Mouse (Mus musculus) heart, postnatal 0 days (tissue): ENCODE data around the gene Kmt2a. TPM values are rescaled to one million over a fixed set of nuclear protein-coding genes. Genes with fewer than 3 reads are reported as not detected.

Experiments used
- ATAC-seq: fragments of 200-750 bp; cut with Nextera tagmentation; 2 replicates; pipeline ENCODE4 v1.8.0; 2017; ENCODE audit warnings: low read depth, moderate number of reproducible peaks, moderate library complexity; ENCODE audit not compliant: insufficient read depth
- DNase-seq: peaks from one replicate; pipeline ENCODE4 v3.0.0-alpha.2; 2016; ENCODE audit warnings: low spot score
- H3K27ac ChIP-seq: fragments of 300-500 bp; sonication (generic); 2 replicates; pipeline ENCODE4 v1.5.1; 2014; ENCODE audit warnings: low read depth, mild to moderate bottlenecking
- H3K27me3 ChIP-seq: fragments of 300-500 bp; sonication (generic); 2 replicates; pipeline ENCODE4 v1.6.1; 2014; ENCODE audit warnings: low read length, mixed read lengths; ENCODE audit not compliant: control insufficient read depth, insufficient read depth
- H3K36me3 ChIP-seq: fragments of 300-500 bp; sonication (generic); replicated peaks from 2 replicates; pipeline ENCODE4 v1.6.1; 2014; ENCODE audit warnings: low read length, mixed read lengths; ENCODE audit not compliant: control insufficient read depth, insufficient read depth
- H3K4me1 ChIP-seq: fragments of 300-500 bp; sonication (generic); 2 replicates; pipeline ENCODE4 v1.6.1; 2014; ENCODE audit warnings: antibody characterized with exemption; ENCODE audit not compliant: control insufficient read depth, insufficient read depth
- H3K4me2 ChIP-seq: fragments of 300-500 bp; sonication (generic); 2 replicates; pipeline ENCODE4 v1.6.1; 2014; ENCODE audit warnings: low read depth, mild to moderate bottlenecking, low read length, moderate library complexity
- H3K4me3 ChIP-seq: fragments of 300-500 bp; sonication (generic); 2 replicates; pipeline ENCODE4 v1.5.1; 2014; ENCODE audit warnings: low read depth, low read length
- H3K9ac ChIP-seq: fragments of 300-500 bp; sonication (generic); replicated peaks from 2 replicates; pipeline ENCODE4 v1.6.1; 2014; ENCODE audit warnings: low read depth, low read length, mixed read lengths
- H3K9me3 ChIP-seq: fragments of 300-500 bp; sonication (generic); replicated peaks from 2 replicates; pipeline ENCODE4 v1.6.1; 2016; ENCODE audit warnings: low read length; ENCODE audit not compliant: control insufficient read depth
- CTCF ChIP-seq: IDR thresholded peaks from 2 replicates; pipeline ENCODE4 v1.5.1; 2016; ENCODE audit warnings: antibody characterized with exemption, control low read depth, low read depth
- EP300 ChIP-seq: IDR thresholded peaks from 2 replicates; pipeline ENCODE4 v1.6.1; 2016; ENCODE audit warnings: antibody characterized with exemption, low read depth
- WGBS: fragments of 180-500 bp; shearing (Covaris S2); extraction: QIAGEN DNeasy Blood & Tissue Kit; methylation state at CpG from one replicate; pipeline ENCODE4 v1.1.7; 2014; 5-methylcytosine and 5-hydroxymethylcytosine counted together
- polyA plus RNA-seq: library from polyadenylated mRNA; unstranded; fragments of >200 nt; fragmentation: Nextera tagmentation; extraction: Ambion mirVana; gene quantifications from 2 replicates; pipeline ENCODE4 v1.2.1, GENCODE M21; 2015
- total RNA-seq: library from RNA; depleted of rRNA; stranded (reverse); fragments of >200 nt; gene quantifications from 2 replicates; pipeline ENCODE4 v1.2.3, GENCODE M21; 2014; ENCODE audit warnings: low replicate concordance

The Kmt2a gene
- total and polyA plus RNA-seq, 2 experiments from 2014 or later: 4.2 to 7.8 TPM

DNA sequence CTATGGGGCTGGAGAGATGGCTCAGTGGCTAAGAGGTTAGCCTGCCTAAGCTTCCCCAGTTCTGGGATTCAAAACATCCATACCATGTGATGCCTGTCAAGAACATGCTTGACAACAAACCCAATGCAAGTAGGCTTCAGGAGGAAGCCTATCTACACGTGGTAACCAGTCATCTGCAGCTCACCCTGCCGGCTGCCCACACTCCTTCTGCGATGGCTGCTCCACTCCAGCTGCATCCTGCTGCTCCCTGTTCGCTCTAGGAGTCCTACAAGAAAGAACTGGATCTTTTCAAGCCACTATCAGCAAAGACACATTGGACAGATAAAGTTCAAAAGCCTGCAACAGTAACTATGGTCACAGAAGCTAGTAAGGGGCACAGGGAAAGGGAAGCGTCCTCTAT lies 63.6 kb downstream of the Kmt2a start:
- no peak for TF ChIP-seq CTCF
- TF ChIP-seq EP300: no peak
- Histone ChIP-seq H3K4me1 (no peaks in the 10 kb centered on the region), H3K4me2 (no peak overlapping the region), H3K4me3 (no peak overlapping the region), H3K27ac (no peak overlapping the region), H3K9me3 (no peaks in the 10 kb centered on the region), H3K36me3 (peaks cover 100% of the 10 kb centered on the region), H3K27me3 (no peaks in the 10 kb centered on the region), H3K9ac (no peak overlapping the region)
- DNase-seq: no peak
- no peak for ATAC-seq
- WGBS: 49% methylated on average over 5 of the region's 5 CpGs

DNA sequence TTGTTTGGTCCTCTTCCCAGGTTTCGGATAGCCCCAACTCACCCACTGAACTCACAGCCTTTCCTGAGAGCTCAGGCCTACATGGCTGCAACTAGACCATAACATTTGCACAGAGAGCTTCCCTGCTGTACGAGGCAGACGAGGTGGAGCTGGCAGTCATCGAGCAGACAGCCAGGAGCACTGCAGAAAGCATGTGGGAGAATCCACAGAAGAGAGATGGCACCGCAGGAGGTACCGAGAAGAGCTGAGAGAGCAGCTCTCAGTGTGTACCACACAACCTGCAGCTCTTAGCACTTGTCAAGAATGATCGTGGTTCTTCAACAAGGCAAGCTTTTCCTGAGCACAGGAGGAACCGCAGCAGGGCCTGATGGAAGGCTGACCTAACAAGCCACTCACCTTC lies 66.9 kb downstream of the Kmt2a start:
- WGBS: 88% methylated on average over 8 of the region's 8 CpGs
- DNase-seq (no peak), ATAC-seq (no peak)
- peaks cover 100% of the 10 kb centered on the region for H3K36me3 ChIP-seq
- no peaks in the 10 kb centered on the region for H3K27me3 ChIP-seq
- H3K4me3 ChIP-seq: no peak overlapping the region
- TF ChIP-seq EP300 (no peak), CTCF (no peak)
- no peaks in the 10 kb centered on the region for H3K4me1 ChIP-seq
- H3K9me3 ChIP-seq: no peaks in the 10 kb centered on the region
- H3K4me2 ChIP-seq: no peak overlapping the region
- H3K27ac ChIP-seq: no peak overlapping the region
- no peak overlapping the region for H3K9ac ChIP-seq

DNA sequence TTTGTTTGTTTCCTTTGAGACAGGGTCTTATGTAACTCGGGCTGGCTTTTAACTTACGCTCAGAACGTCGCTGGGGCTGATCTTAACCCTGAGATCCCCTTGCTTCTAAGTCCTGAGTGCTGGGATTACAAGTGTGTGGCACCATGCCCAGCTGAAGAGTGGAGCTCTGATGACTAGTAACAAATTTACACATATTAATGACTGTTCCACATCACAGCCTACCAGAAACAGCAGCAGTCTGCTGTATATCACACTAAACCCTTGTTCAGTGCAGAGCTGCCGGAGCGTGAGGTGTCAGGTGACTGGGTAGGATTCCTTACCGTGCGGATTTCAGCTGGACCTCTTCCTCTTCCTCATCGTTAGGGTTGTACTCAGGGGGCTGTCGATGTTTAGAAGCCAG lies 70.8 kb downstream of the Kmt2a start:
- Histone ChIP-seq H3K4me2 (no peak overlapping the region), H3K9ac (no peak overlapping the region), H3K9me3 (no peaks in the 10 kb centered on the region), H3K4me1 (no peaks in the 10 kb centered on the region), H3K36me3 (peaks cover 98% of the 10 kb centered on the region), H3K27ac (no peak overlapping the region), H3K4me3 (no peak overlapping the region), H3K27me3 (no peaks in the 10 kb centered on the region)
- TF ChIP-seq CTCF: no peak
- no peak for DNase-seq
- no peak for ATAC-seq
- 76% methylated on average over 10 of the region's 10 CpGs for whole genome bisulfite sequencing

DNA sequence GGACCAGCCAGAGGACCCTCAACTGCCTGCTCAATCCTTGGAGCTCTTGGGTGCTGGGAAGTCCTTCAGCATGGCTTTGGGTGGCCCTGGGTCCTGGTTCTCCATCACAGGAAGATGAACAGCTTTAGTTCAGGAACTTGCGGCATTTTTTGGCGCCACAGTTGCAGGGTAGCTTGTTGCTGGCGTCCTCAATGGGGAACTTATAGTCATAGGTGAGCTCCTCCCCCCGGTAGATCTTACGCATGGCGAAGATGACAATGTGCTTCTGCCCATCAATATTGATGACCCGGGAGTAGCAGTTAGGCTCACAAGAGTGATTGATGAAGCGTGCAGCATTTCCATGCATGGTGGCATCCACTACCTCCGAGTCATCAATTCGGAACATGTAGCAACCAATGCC lies 73.3 kb downstream of the Kmt2a start:
- no peak for ATAC-seq
- no peaks in the 10 kb centered on the region for H3K27me3 ChIP-seq
- no peak for DNase-seq
- no peak overlapping the region for H3K9ac ChIP-seq
- TF ChIP-seq EP300: no peak
- no peak for TF ChIP-seq CTCF
- WGBS: 95% methylated on average over 10 of the region's 10 CpGs
- H3K9me3 ChIP-seq: no peaks in the 10 kb centered on the region
- no peak overlapping the region for H3K4me2 ChIP-seq
- no peak overlapping the region for H3K4me3 ChIP-seq
- H3K36me3 ChIP-seq: peaks cover 78% of the 10 kb centered on the region
- no peak overlapping the region for H3K27ac ChIP-seq
- H3K4me1 ChIP-seq: no peaks in the 10 kb centered on the region

DNA sequence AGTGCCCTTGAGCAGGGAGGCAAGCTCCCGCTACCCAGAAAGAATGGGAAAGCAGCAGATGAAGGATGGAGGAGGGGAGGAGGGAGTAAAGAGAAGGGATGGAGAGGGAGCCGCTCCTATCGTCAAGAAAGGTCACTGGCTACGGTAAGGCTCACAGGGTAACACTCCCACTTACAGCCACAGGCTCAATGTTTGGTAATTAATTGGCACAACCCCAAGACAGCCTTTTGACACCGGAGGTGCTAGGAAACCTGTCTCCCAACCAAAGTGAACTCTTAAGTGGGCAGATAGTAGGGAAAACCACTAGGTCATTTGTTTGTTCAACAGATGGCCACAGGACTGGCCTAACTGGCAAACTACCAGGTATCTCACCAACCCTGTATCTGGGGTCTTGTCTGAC lies 74.0 kb downstream of the Kmt2a start:
- Histone ChIP-seq H3K4me2 (no peak overlapping the region), H3K9me3 (no peaks in the 10 kb centered on the region), H3K27me3 (no peaks in the 10 kb centered on the region), H3K36me3 (peaks cover 72% of the 10 kb centered on the region), H3K4me1 (no peaks in the 10 kb centered on the region), H3K4me3 (no peak overlapping the region), H3K9ac (no peak overlapping the region), H3K27ac (no peak overlapping the region)
- 63% methylated on average over 5 of the region's 5 CpGs for WGBS
- TF ChIP-seq EP300 (no peak), CTCF (no peak)
- ATAC-seq (no peak), DNase-seq (no peak)

DNA sequence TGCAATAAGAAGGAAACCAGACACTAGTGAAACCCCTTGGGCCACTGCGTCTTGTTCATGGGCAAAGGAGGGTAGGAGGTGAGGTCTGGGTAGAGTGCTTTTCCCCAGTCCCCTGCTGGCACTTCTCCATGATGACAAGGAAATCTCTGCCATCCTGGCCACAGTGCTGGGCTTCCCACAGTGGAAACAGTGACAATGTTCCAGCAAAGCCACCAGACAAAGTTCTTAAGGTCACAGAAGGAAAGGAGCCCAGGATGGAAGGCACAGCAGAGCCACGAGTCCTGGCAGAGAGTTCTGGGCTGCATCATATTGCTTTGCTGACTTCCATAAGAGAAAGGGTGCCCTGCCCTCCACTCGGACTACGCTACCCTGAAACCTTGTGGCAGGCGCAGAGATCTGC lies 75.6 kb downstream of the Kmt2a start:
- 92% methylated on average over 5 of the region's 5 CpGs for WGBS
- TF ChIP-seq EP300: no peak
- TF ChIP-seq CTCF: no peak
- no peaks in the 10 kb centered on the region for H3K9me3 ChIP-seq
- no peaks in the 10 kb centered on the region for H3K27me3 ChIP-seq
- peaks cover 56% of the 10 kb centered on the region for H3K36me3 ChIP-seq
- H3K4me1 ChIP-seq: no peaks in the 10 kb centered on the region
- H3K4me3 ChIP-seq: no peak overlapping the region
- ATAC-seq (no peak), DNase-seq (no peak)
- no peak overlapping the region for H3K27ac ChIP-seq
- no peak overlapping the region for H3K4me2 ChIP-seq
- no peak overlapping the region for H3K9ac ChIP-seq
